Mouse (Mus musculus): Measurements from ENCODE around the gene 4930522L14Rik.
"Not testable (repeated sequence)": the region's sequence is repeated elsewhere in the genome, so short reads cannot be mapped to it uniquely, and the experiment has no call there.

DNA sequence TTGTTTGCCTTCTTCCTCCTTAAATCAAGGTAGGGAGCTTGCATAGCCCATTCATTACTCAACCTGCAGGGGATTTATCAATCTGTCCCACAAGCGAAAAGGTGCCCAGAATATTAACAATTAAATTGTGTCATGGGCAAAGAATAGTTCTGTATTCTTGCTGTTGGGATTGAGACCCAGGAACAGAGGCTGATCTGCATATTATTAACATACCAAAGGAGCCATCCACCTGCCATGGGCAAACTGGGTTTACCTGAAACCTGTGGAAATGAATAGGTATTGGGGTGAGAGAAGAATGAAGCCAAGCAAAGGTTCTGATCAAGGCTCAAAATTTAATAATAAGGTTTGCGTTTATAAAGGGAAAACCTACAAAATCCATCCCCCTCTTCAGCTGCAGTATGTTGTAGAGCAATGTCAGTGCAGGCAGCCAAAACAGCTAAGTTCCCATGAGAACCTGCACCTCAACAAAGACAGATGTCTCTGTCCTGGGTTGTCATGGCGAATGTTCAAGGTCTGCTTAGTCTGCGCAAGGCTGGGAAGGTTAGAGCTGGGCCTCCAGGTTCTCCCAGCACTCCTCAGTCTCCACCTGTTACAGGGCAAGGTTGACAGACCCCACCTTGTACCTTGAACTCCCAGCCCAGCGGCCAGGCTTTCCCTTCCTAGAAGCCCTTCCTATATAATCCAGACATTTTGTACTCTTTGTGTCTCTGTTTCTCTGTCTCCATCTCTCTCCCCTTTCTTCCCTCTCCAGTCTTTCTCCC is 60.3 kb downstream of the 4930522L14Rik start:
- not testable (repeated sequence) for TF ChIP-seq CTCF (IDR thresholded peaks at IDR 0.05; ENCODE audit: low read depth, low read length); POLR2A (IDR thresholded peaks at IDR 0.05; ENCODE audit: borderline replicate concordance, low read depth, low read length)
